Mouse (Mus musculus) testis, adult 10 weeks (tissue): Measurements from ENCODE around the gene Fbxw11. TPM values are rescaled to one million over a fixed set of nuclear protein-coding genes. Genes with fewer than 3 reads are reported as not detected.

Experiments
- polyA plus RNA-seq: library from polyadenylated mRNA; stranded (reverse); fragments of 350-450 nt; fragmentation: Illumina TruSeq; extraction: RNeasy Lipid Tissue Mini Kit (QIAGEN cat#74804); gene quantifications from one replicate; pipeline ENCODE4 v1.2.3, GENCODE M21; 2014; ENCODE audit warnings: low read depth, low replicate concordance

Fbxw11 gene
- polyA plus RNA-seq, result 23.5 TPM

GRCm38 (mm10) chr11:32642249-32642876 lies at the start of gene Fbxw11:
TSS of gene Fbxw11 (plus strand) at chr11:32642724.

Other genes with a start within 250 kb of the Fbxw11 start
- 30.1 TPM for gene Ubtd2, start 187.4 kb upstream of the Fbxw11 start, polyA plus RNA-seq
- gene Efcab9, start 110.6 kb upstream of the Fbxw11 start, polyA plus RNA-seq, result 619 TPM
- gene Stk10, start 109.4 kb upstream of the Fbxw11 start, polyA plus RNA-seq, result 7.6 TPM
- gene Smim23, start 181.9 kb downstream of the Fbxw11 start, polyA plus RNA-seq, result 83.7 TPM